Mouse (Mus musculus) bone marrow macrophage, adult 2 months (primary cell): ENCODE measurements at regions not wholly inside any gene's neighbourhood (a gene's known extent, or its start where the extent isn't known, plus 50 kb on each side); places are given as distances from the start of the nearest gene placed in this dataset.

ENCODE experiments used
- CTCF ChIP-seq: IDR thresholded peaks from 2 replicates; pipeline ENCODE4 v1.5.1; 2012; ENCODE audit warnings: low read depth, mild to moderate bottlenecking, low read length, moderate library complexity
- POLR2A ChIP-seq: IDR thresholded peaks from 2 replicates; pipeline ENCODE4 v1.6.1; 2012; ENCODE audit warnings: mild to moderate bottlenecking, low read depth, low read length, borderline replicate concordance

DNA sequence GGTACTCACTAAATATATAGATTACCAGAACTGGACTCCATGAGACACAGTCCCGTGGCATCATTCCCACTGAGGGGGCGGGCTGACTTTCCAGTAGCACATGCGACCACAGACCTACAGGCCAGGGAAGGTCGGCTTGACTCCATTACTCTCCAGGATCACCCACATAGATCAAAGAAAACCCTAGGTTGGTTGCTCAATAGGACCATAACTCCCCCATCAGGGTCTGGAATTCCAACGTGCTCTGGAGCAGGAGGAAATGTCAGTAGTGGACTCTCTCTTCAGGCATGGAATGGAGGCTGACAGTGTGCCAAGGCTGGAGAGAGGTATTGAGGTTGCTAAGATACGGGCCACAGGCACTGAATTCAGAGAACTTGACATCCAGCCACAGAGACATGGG lies 482.0 kb upstream of the Tbx3 start:
- TF ChIP-seq POLR2A = no peak
- TF ChIP-seq CTCF = no peak
